Mouse (Mus musculus) gastrocnemius, adult 2 months (tissue): Measurements from ENCODE around the gene Ccdc160. TPM values are rescaled to one million over a fixed set of nuclear protein-coding genes. Genes with fewer than 3 reads are reported as not detected.

ENCODE experiments used
- DNase-seq: peaks from one replicate; pipeline ENCODE4 v3.0.0; 2022
- H3K27ac ChIP-seq: fragments of 200-600 bp; 2 replicates; pipeline ENCODE4 v1.8.1; 2022; ENCODE audit warnings: mild to moderate bottlenecking
- H3K4me3 ChIP-seq: fragments of 200-600 bp; 2 replicates; pipeline ENCODE4 v1.8.1; 2022; ENCODE audit warnings: mild to moderate bottlenecking, moderate library complexity
- CTCF ChIP-seq: fragments of 200-600 bp; IDR thresholded peaks from 2 replicates; pipeline ENCODE4 v1.8.1; 2022; ENCODE audit warnings: antibody characterized with exemption, mild to moderate bottlenecking, moderate library complexity
- intact Hi-C: fragments of 180-260 bp; cut with DNase I; formaldehyde crosslinking; loops from one replicate; pipeline ENCODE4 v1.15.1; 2025
- long read RNA-seq, 2 experiments: library from polyadenylated mRNA; stranded (forward); transcript quantifications; one replicate each; pipeline ENCODE4 v2.0.0; 2021
- total RNA-seq, 2 experiments: library from RNA; stranded (reverse); gene quantifications; 2 replicates each; pipeline ENCODE4 v1.2.3; 2021

The Ccdc160 gene
- under 1 TPM; 0.14 to 0.26 TPM for total RNA-seq
- long read RNA-seq, experiment 1 = 0 reads
- long read RNA-seq, experiment 2 = 0 reads

- peak within 1 kb of the TSS; percentile 64 for H3K4me3 ChIP-seq
- peak within 1 kb of the TSS; percentile 21 for H3K27ac ChIP-seq
- TF ChIP-seq CTCF = no peak
- peak; percentile 65 for DNase-seq
- intact Hi-C loops = no loop called here
These were observed at the start of gene Ccdc160 for GRCm38 (mm10) chrX:52790980-52791593. TSS of gene Ccdc160 (plus strand) at chrX:52791200.

DNA sequence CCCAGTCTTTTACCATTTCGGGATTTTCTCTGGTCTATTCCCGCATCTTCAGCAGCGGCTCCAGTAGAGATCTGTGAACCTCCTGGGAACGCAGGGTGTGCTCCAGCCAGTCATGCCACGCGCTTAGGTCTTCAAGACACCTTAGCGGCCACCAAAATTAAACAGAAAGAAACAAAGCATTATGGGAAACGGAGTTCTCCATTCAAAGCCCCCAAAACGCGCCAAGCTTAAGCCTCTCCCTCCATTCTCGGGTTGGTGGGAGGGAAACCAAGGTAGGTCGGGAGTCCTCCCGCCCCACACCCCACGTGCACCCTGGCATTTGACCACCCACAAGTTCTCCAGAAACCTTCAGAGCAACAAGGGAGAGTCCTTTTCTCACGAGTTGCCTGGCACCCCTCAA is 47.2 kb upstream of the Ccdc160 start:
- Histone ChIP-seq H3K4me3 (peak overlapping the region; percentile 61), H3K27ac (no peak overlapping the region)
- no peak for DNase-seq
- intact Hi-C loops = no loop called here
- TF ChIP-seq CTCF = no peak

GRCm38 (mm10) chrX:52744201-52745051 is 46.6 kb upstream of the Ccdc160 start:
- H3K27ac ChIP-seq = no peak overlapping the region
- intact Hi-C loops = no loop called here
- DNase-seq = no peak
- TF ChIP-seq CTCF = no peak
- H3K4me3 ChIP-seq = peak overlapping the region; percentile 61

DNA sequence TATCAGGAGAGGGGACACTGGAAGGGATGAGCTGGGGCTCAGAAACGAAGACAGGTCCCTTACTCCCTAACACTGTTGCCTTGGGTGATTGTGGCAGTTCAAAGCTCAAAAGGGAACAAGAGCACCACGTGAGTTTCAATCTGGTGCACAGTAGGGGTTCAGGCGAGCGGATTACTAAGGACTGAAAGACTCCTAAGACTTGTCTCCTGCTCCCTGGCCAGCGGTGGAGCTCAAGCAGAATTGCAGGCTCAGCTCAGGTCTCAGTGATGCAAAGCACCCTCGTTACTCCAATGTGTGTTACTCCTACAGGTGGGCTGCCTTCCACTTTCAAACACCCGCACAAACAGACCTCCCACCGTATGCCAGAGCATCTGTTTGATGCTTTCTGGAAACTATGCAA is 45.5 kb upstream of the Ccdc160 start:
- intact Hi-C loops = no loop called here
- Histone ChIP-seq H3K27ac (no peak overlapping the region), H3K4me3 (no peak overlapping the region)
- no peak for DNase-seq
- TF ChIP-seq CTCF = no peak

DNA sequence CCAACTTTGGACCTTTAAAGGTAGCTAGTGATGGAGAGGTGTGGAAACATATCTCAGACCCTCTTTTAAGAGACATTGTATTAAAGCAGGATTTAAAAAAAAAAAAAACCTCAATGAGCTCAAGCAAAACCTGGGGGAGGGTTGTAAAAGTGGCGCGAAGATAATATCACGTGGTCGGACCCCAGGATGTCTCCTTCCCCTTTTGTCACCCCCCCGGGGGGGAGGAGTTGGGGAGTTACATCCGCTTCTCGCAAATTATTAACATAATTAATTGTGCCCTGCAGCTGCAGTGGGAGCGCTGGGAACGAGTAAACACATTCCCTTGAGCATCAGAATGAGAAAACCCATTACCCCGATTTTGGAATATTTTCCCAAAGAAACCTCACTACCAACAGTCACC is 45.1 kb upstream of the Ccdc160 start:
- intact Hi-C loops = no loop called here
- H3K4me3 ChIP-seq = no peak overlapping the region
- no peak for DNase-seq
- no peak overlapping the region for H3K27ac ChIP-seq
- no peak for TF ChIP-seq CTCF

DNA sequence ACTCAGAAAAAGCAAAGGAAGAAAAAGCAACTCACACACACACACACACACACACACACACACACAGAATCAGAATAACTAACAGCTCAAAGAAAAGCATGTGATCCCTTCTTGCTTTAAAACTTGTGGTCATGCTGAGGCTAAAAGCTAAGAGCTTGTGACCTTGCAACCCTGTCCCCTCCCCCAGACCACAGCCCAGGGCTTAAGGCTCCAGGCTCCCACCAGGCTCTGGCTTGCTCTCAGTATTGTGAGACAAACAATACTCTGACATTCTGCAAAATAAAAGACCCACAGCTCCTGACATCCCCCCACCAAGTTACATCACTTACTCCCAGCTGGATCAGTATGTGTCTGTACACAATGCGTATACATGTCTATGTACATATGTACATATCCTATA is 44.2 kb upstream of the Ccdc160 start:
- H3K4me3 ChIP-seq = no peak overlapping the region
- no peak overlapping the region for H3K27ac ChIP-seq
- TF ChIP-seq CTCF = no peak
- no peak for DNase-seq
- intact Hi-C loops = no loop called here

- TF ChIP-seq CTCF = no peak
- no peak overlapping the region for H3K27ac ChIP-seq
- intact Hi-C loops = no loop called here
- no peak for DNase-seq
- H3K4me3 ChIP-seq = no peak overlapping the region
These were observed 37.4 kb upstream of the Ccdc160 start for GRCm38 (mm10) chrX:52753491-52754085.

DNA sequence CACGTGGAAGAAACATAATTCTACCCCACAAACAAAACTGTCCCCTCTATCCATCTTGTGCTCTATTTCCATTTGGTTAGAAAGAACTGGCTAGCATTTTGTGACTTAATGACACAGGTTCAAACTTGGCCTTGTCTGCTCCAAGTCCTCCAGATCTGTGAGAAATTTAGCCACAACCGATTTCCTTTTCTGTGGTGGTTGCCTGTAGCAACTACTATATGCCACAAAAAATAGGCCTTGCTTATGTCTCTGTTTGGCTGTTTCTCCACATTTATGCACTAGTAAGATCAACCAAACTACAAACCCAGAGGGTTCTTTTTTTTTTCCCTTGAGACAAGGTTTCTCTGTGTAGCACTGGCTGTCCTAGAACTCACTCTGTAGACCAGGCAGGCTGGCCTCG is 33.8 kb upstream of the Ccdc160 start:
- DNase-seq = no peak
- TF ChIP-seq CTCF = no peak
- intact Hi-C loops = no loop called here
- H3K4me3 ChIP-seq = no peak overlapping the region
- H3K27ac ChIP-seq = no peak overlapping the region

DNA sequence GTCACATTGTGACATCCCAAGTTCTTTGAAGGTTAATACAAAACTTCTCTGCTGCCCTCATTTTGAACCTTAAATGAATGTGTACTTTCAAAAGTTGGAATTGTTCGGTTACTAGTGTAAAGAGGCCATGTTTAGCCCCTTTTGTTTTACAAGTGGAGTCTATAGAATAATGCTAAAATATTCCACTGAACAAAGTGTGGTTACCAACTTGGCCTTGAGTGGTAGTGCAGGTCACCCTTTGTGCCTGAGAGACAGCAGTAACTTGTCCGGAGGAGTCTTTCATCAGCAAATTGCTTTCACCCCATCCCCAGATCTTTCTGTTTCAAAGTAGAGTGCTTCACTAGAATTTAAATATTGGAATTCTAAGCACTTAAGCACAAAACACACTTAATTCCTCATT is 31.8 kb upstream of the Ccdc160 start:
- no peak for DNase-seq
- no peak overlapping the region for H3K4me3 ChIP-seq
- intact Hi-C loops = no loop called here
- H3K27ac ChIP-seq = no peak overlapping the region
- TF ChIP-seq CTCF = no peak

DNA sequence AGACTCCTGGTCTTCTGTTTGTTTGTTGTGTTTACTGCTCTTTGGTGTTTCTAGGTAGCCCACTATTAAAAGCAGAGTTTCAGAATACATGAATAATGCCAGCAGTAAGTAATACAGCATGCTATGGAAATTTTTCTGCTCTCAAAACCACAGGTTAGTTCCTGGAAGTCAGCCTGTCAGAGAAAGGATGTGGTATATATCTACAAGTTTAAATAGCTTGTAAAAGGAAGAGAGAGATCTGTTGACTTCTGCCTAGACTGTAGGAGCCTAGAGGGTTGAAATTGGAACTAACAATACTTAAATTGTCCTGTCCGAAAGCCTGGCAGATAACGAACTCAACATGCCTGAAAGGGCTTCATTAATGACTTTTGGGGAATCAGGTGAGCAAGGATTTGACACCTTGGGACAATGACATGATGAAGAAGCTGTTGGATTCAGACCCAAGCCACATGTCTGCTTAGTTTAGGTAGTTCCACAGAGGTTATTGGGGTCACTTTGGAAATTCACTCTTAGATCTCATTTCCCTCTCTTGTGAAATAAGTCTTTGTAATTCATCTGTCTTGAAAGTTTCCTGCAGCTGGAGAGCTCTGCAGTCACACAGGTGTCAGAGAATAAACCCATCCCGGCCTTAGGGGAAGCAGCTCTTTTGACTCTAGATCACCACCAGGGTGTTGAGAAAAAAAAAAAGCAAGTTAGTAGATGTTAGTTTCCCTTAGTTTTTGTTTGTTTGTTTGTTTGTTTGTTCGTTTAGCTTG is 30.6 kb upstream of the Ccdc160 start:
- intact Hi-C loops = no loop called here
- DNase-seq = no peak
- TF ChIP-seq CTCF = no peak
- no peak overlapping the region for H3K4me3 ChIP-seq
- no peak overlapping the region for H3K27ac ChIP-seq

GRCm38 (mm10) chrX:52762221-52762620 is 28.8 kb upstream of the Ccdc160 start:
- DNase-seq = no peak
- no peak overlapping the region for H3K27ac ChIP-seq
- no peak for TF ChIP-seq CTCF
- intact Hi-C loops = no loop called here
- H3K4me3 ChIP-seq = no peak overlapping the region

GRCm38 (mm10) chrX:52775973-52776372 is 15.0 kb upstream of the Ccdc160 start:
- no peak for DNase-seq
- intact Hi-C loops = loop anchor here (10.0 kb wide), 1 partner anchor 149 kb away; no protein-coding TSS in a partner anchor
- TF ChIP-seq CTCF = peak; percentile 75
- Histone ChIP-seq H3K27ac (no peak overlapping the region), H3K4me3 (no peak overlapping the region)
